Mouse (Mus musculus): Measurements from ENCODE around the gene Smurf1. TPM values are rescaled to one million over a fixed set of nuclear protein-coding genes. Genes with fewer than 3 reads are reported as not detected.

Smurf1 gene
- total and polyA plus RNA-seq, 3 experiments, result 3.1 to 7.2 (median 4.3) TPM

- no peaks in the 10 kb centered on the region for H3K4me1 ChIP-seq (ENCODE audit: control insufficient read depth in 1 of 2, insufficient read depth in 2 of 2)
- peaks cover 10% of the 10 kb centered on the region for H3K9me3 ChIP-seq (replicated peaks; ENCODE audit: low read length)
- no peaks in the 10 kb centered on the region for H3K79me2 ChIP-seq (replicated peaks; ENCODE audit: control insufficient read depth, extremely low read depth, insufficient read depth, poor library complexity, severe bottlenecking)
- H3K9ac ChIP-seq (ENCODE audit: insufficient read depth, low read depth), result no peak overlapping the region
- in situ Hi-C loops (cut with MboI; ENCODE audit: low pct_ligation_motif_present, low pct_unique_long_range_greater_than_20kb, low sequenced_read_pairs) (no loop called here), dilution Hi-C loops (cut with MboI; ENCODE audit: extremely low pct_ligation_motif_present, extremely low pct_unique_long_range_greater_than_20kb, low sequenced_read_pairs) (no loop called here)
- H3K27me3 ChIP-seq (replicated peaks), result no peaks in the 10 kb centered on the region
- no peak overlapping the region for H3K27ac ChIP-seq (ENCODE audit: insufficient read depth, low read depth)
- DNase-seq (ENCODE audit: extremely low read depth), result no peak
- no peak for TF ChIP-seq IRF4 (IDR thresholded peaks at IDR 0.05; ENCODE audit: low read depth, low read length)
- no peak for TF ChIP-seq USF1 (IDR thresholded peaks at IDR 0.05; ENCODE audit: low read depth, low read length)
- no peak for TF ChIP-seq ETS1 (conservative IDR thresholded peaks at IDR 0.05; ENCODE audit: low read depth, low read length)
- no peak for TF ChIP-seq UBTF (IDR thresholded peaks at IDR 0.05; ENCODE audit: low read depth, low read length)
- no peak for TF ChIP-seq POLR2AphosphoS2 (IDR thresholded peaks at IDR 0.05; ENCODE audit: low read depth, low read length)
- TF ChIP-seq NRF1 (IDR thresholded peaks at IDR 0.05; ENCODE audit: low read depth, low read length), result no peak
- no peak for TF ChIP-seq MXI1 (IDR thresholded peaks at IDR 0.05; ENCODE audit: low read depth, low read length)
- TF ChIP-seq SMC3 (IDR thresholded peaks at IDR 0.05; ENCODE audit: low read depth, low read length), result no peak
- no peak overlapping the region for H3K4me2 ChIP-seq (ENCODE audit: insufficient read depth, low read depth, poor library complexity, severe bottlenecking)
- peaks cover 75 to 96% of the 10 kb centered on the region in 2 experiments for H3K36me3 ChIP-seq (replicated peaks in 1 of 2; ENCODE audit: control insufficient read depth in 1 of 2, insufficient read depth in 1 of 2, low read length in 1 of 2)
- H3K4me3 ChIP-seq (replicated peaks in 1 of 3; ENCODE audit: low read depth in 2 of 3, low read length in 2 of 3, poor library complexity in 1 of 3), result no peak overlapping the region
Measured at GRCm38 (mm10) chr5:144855936-144856335, 109.7 kb downstream of the Smurf1 start.

GRCm38 (mm10) chr5:144853931-144854330 lies 111.7 kb downstream of the Smurf1 start:
- Histone ChIP-seq H3K4me3 (replicated peaks in 1 of 3; ENCODE audit: low read depth in 2 of 3, low read length in 2 of 3, poor library complexity in 1 of 3) (no peak overlapping the region), H3K9ac (ENCODE audit: insufficient read depth, low read depth) (no peak overlapping the region), H3K27me3 (replicated peaks) (no peaks in the 10 kb centered on the region), H3K79me2 (replicated peaks; ENCODE audit: control insufficient read depth, extremely low read depth, insufficient read depth, poor library complexity, severe bottlenecking) (no peaks in the 10 kb centered on the region), H3K27ac (ENCODE audit: insufficient read depth, low read depth) (no peak overlapping the region), H3K4me2 (ENCODE audit: insufficient read depth, low read depth, poor library complexity, severe bottlenecking) (no peak overlapping the region), H3K9me3 (replicated peaks; ENCODE audit: low read length) (no peaks in the 10 kb centered on the region), H3K4me1 (ENCODE audit: control insufficient read depth in 1 of 2, insufficient read depth in 2 of 2) (no peaks in the 10 kb centered on the region), H3K36me3 (replicated peaks in 1 of 2; ENCODE audit: control insufficient read depth in 1 of 2, insufficient read depth in 1 of 2, low read length in 1 of 2) (peaks cover 76 to 96% of the 10 kb centered on the region in 2 experiments)
- no peak for DNase-seq (ENCODE audit: extremely low read depth)
- TF ChIP-seq ZKSCAN1 (IDR thresholded peaks at IDR 0.05; ENCODE audit: borderline replicate concordance, low read depth, low read length), result no peak
- TF ChIP-seq CHD1 (IDR thresholded peaks at IDR 0.05; ENCODE audit: low read depth, low read length), result no peak
- no peak for TF ChIP-seq ZC3H11A (IDR thresholded peaks at IDR 0.05; ENCODE audit: low read depth, low read length)
- no peak for TF ChIP-seq RCOR1 (conservative IDR thresholded peaks at IDR 0.05; ENCODE audit: low read depth, low read length)
- TF ChIP-seq CHD2 (IDR thresholded peaks at IDR 0.05; ENCODE audit: low read length), result no peak
- no peak for TF ChIP-seq ZMIZ1 (IDR thresholded peaks at IDR 0.05; ENCODE audit: low read depth, low read length)
- no peak for TF ChIP-seq PAX5 (IDR thresholded peaks at IDR 0.05; ENCODE audit: low read length)
- TF ChIP-seq SIN3A (IDR thresholded peaks at IDR 0.05; ENCODE audit: low read length), result no peak
- in situ Hi-C loops (cut with MboI; ENCODE audit: low pct_ligation_motif_present, low pct_unique_long_range_greater_than_20kb, low sequenced_read_pairs) (no loop called here), dilution Hi-C loops (cut with MboI; ENCODE audit: extremely low pct_ligation_motif_present, extremely low pct_unique_long_range_greater_than_20kb, low sequenced_read_pairs) (no loop called here)

Measured in CH12.LX (cell line).